Mouse (Mus musculus) olfactory bulb, adult 2 months (tissue): ENCODE data around the gene Ankrd33.

ENCODE experiments used
- CTCF ChIP-seq: fragments of 200-500 bp; IDR thresholded peaks from 2 replicates; pipeline ENCODE4 v1.5.1; 2012; ENCODE audit warnings: low read depth, mild to moderate bottlenecking, low read length, moderate library complexity; ENCODE audit not compliant: insufficient read depth
- POLR2A ChIP-seq: fragments of 200-500 bp; IDR thresholded peaks from 2 replicates; pipeline ENCODE4 v1.6.1; 2012; ENCODE audit warnings: mild to moderate bottlenecking, low read depth, low read length, moderate library complexity; ENCODE audit not compliant: insufficient read depth

- TF ChIP-seq CTCF (no peak), POLR2A (no peak)
Observed at GRCm38 (mm10) chr15:101128181-101129089, 12.9 kb downstream of the Ankrd33 start, which contains the start of gene Acvrl1.
